Mouse (Mus musculus): ENCODE measurements at regions not wholly inside any gene's neighbourhood (a gene's known extent, or its start where the extent isn't known, plus 50 kb on each side); places are given as distances from the start of the nearest gene placed in this dataset.

DNA sequence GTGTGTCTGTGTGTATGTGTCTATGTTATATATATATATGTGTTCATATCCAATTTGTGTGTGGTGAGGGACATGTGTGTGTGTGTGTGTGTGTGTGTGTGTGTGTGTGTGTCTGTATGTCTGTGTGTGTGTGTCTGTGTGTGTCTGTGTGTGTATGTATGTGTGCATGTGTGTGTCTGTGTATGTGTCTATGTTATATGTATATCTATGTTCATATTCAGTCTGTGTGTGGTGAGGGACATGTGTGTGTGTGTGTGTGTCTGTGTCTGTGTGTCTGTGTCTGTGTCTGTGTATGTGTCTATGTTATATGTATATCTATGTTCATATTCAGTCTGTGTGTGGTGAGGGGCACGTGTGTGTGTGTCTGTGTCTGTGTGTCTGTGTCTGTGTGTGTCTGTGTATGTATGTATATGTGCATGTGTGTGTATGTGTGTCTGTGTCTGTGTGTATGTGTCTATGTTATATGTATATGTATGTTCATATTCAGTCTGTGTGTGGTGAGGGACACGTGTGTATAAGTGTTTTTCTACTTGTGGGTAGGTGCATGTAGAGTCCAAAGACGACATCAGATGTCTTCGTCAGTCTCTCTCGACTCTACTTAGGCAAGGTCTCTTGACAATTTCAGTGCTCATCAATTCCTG, 370.5 kb upstream of the Slc7a11 start:
- 85% methylated on average over 5 of the region's 5 CpGs for WGBS
- ATAC-seq: no peak

GRCm38 (mm10) chr3:50815716-50816115, 372.3 kb upstream of the Slc7a11 start:
- Histone ChIP-seq H3K27me3 (replicated peaks; ENCODE audit: control insufficient read depth, insufficient read depth, low read length) (no peaks in the 10 kb centered on the region), H3K9me3 (ENCODE audit: control insufficient read depth) (no peaks in the 10 kb centered on the region), H3K4me2 (replicated peaks; ENCODE audit: low read depth) (no peak overlapping the region), H3K27ac (ENCODE audit: low read depth, low read length) (no peak overlapping the region), H3K36me3 (ENCODE audit: control insufficient read depth, insufficient read depth) (no peaks in the 10 kb centered on the region), H3K4me1 (replicated peaks; ENCODE audit: control insufficient read depth, insufficient read depth, low read length) (no peaks in the 10 kb centered on the region), H3K9ac (ENCODE audit: low read depth, low read length) (no peak overlapping the region), H3K4me3 (ENCODE audit: low read depth, low read length) (no peak overlapping the region)
- no peak for ATAC-seq
- TF ChIP-seq CTCF (IDR thresholded peaks at IDR 0.05; ENCODE audit: low read depth): no peak
- 75% methylated on average over 10 of the region's 10 CpGs for WGBS

More for the DNA sequence above, 370.5 kb upstream of the Slc7a11 start:
- Histone ChIP-seq H3K36me3 (ENCODE audit: control insufficient read depth, insufficient read depth) (no peaks in the 10 kb centered on the region), H3K27me3 (replicated peaks; ENCODE audit: control insufficient read depth, insufficient read depth, low read length) (no peaks in the 10 kb centered on the region), H3K27ac (ENCODE audit: low read depth, low read length) (no peak overlapping the region), H3K9me3 (ENCODE audit: control insufficient read depth) (no peaks in the 10 kb centered on the region), H3K4me3 (ENCODE audit: low read depth, low read length) (no peak overlapping the region), H3K4me2 (replicated peaks; ENCODE audit: low read depth) (no peak overlapping the region), H3K4me1 (replicated peaks; ENCODE audit: control insufficient read depth, insufficient read depth, low read length) (no peaks in the 10 kb centered on the region), H3K9ac (ENCODE audit: low read depth, low read length) (no peak overlapping the region)
- TF ChIP-seq CTCF (IDR thresholded peaks at IDR 0.05; ENCODE audit: low read depth): no peak

GRCm38 (mm10) chr3:50816479-50816878, 373.1 kb upstream of the Slc7a11 start:
- no peak for ATAC-seq
- no peaks in the 10 kb centered on the region for H3K36me3 ChIP-seq (ENCODE audit: control insufficient read depth, insufficient read depth)
- no peaks in the 10 kb centered on the region for H3K27me3 ChIP-seq (replicated peaks; ENCODE audit: control insufficient read depth, insufficient read depth, low read length)
- no peaks in the 10 kb centered on the region for H3K4me1 ChIP-seq (replicated peaks; ENCODE audit: control insufficient read depth, insufficient read depth, low read length)
- H3K9me3 ChIP-seq (ENCODE audit: control insufficient read depth): no peaks in the 10 kb centered on the region
- no peak overlapping the region for H3K4me2 ChIP-seq (replicated peaks; ENCODE audit: low read depth)
- no peak overlapping the region for H3K27ac ChIP-seq (ENCODE audit: low read depth, low read length)
- no peak for TF ChIP-seq CTCF (IDR thresholded peaks at IDR 0.05; ENCODE audit: low read depth)
- WGBS: 60% methylated on average over 8 of the region's 8 CpGs
- H3K4me3 ChIP-seq (ENCODE audit: low read depth, low read length): no peak overlapping the region
- no peak overlapping the region for H3K9ac ChIP-seq (ENCODE audit: low read depth, low read length)

- Histone ChIP-seq H3K4me3 (ENCODE audit: low read depth, low read length) (no peak overlapping the region), H3K36me3 (ENCODE audit: control insufficient read depth, insufficient read depth) (no peaks in the 10 kb centered on the region), H3K4me2 (replicated peaks; ENCODE audit: low read depth) (no peak overlapping the region), H3K4me1 (replicated peaks; ENCODE audit: control insufficient read depth, insufficient read depth, low read length) (no peaks in the 10 kb centered on the region), H3K9me3 (ENCODE audit: control insufficient read depth) (no peaks in the 10 kb centered on the region), H3K27me3 (replicated peaks; ENCODE audit: control insufficient read depth, insufficient read depth, low read length) (no peaks in the 10 kb centered on the region), H3K9ac (ENCODE audit: low read depth, low read length) (no peak overlapping the region), H3K27ac (ENCODE audit: low read depth, low read length) (no peak overlapping the region)
- WGBS: 81% methylated on average over 3 of the region's 3 CpGs
- no peak for ATAC-seq
- TF ChIP-seq CTCF (IDR thresholded peaks at IDR 0.05; ENCODE audit: low read depth): no peak
Measured at GRCm38 (mm10) chr3:50817361-50817760, 373.9 kb upstream of the Slc7a11 start.

- H3K9ac ChIP-seq (ENCODE audit: low read depth, low read length): no peak overlapping the region
- WGBS: 67% methylated on average over 1 of the region's 1 CpGs
- H3K9me3 ChIP-seq (ENCODE audit: control insufficient read depth): no peaks in the 10 kb centered on the region
- no peaks in the 10 kb centered on the region for H3K4me1 ChIP-seq (replicated peaks; ENCODE audit: control insufficient read depth, insufficient read depth, low read length)
- ATAC-seq: no peak
- no peak for TF ChIP-seq CTCF (IDR thresholded peaks at IDR 0.05; ENCODE audit: low read depth)
- H3K27me3 ChIP-seq (replicated peaks; ENCODE audit: control insufficient read depth, insufficient read depth, low read length): no peaks in the 10 kb centered on the region
- no peaks in the 10 kb centered on the region for H3K36me3 ChIP-seq (ENCODE audit: control insufficient read depth, insufficient read depth)
- no peak overlapping the region for H3K4me3 ChIP-seq (ENCODE audit: low read depth, low read length)
- no peak overlapping the region for H3K27ac ChIP-seq (ENCODE audit: low read depth, low read length)
- H3K4me2 ChIP-seq (replicated peaks; ENCODE audit: low read depth): no peak overlapping the region
Measured at GRCm38 (mm10) chr3:50820776-50821175, 377.4 kb upstream of the Slc7a11 start.

- no peak for TF ChIP-seq CTCF (IDR thresholded peaks at IDR 0.05; ENCODE audit: low read depth)
- H3K27me3 ChIP-seq (replicated peaks; ENCODE audit: control insufficient read depth, insufficient read depth, low read length): no peaks in the 10 kb centered on the region
- H3K4me2 ChIP-seq (replicated peaks; ENCODE audit: low read depth): no peak overlapping the region
- H3K27ac ChIP-seq (ENCODE audit: low read depth, low read length): no peak overlapping the region
- ATAC-seq: no peak
- H3K4me3 ChIP-seq (ENCODE audit: low read depth, low read length): no peak overlapping the region
- WGBS: 81% methylated on average over 5 of the region's 5 CpGs
- no peaks in the 10 kb centered on the region for H3K9me3 ChIP-seq (ENCODE audit: control insufficient read depth)
- H3K9ac ChIP-seq (ENCODE audit: low read depth, low read length): no peak overlapping the region
- H3K4me1 ChIP-seq (replicated peaks; ENCODE audit: control insufficient read depth, insufficient read depth, low read length): no peaks in the 10 kb centered on the region
- no peaks in the 10 kb centered on the region for H3K36me3 ChIP-seq (ENCODE audit: control insufficient read depth, insufficient read depth)
Measured at GRCm38 (mm10) chr3:50825534-50826423, 382.4 kb upstream of the Slc7a11 start.
